Mouse (Mus musculus): ENCODE measurements at regions not wholly inside any gene's neighbourhood (a gene's known extent, or its start where the extent isn't known, plus 50 kb on each side); places are given as distances from the start of the nearest gene placed in this dataset.

GRCm38 (mm10) chr1:185151130-185151799, 52.7 kb upstream of the Rab3gap2 start:
- DNase-seq (ENCODE audit: low spot score) = no peak

GRCm38 (mm10) chr1:185150431-185151129, 53.3 kb upstream of the Rab3gap2 start:
- DNase-seq (ENCODE audit: low spot score) = no peak

- DNase-seq (ENCODE audit: low spot score) = no peak
These were observed 59.1 kb upstream of the Rab3gap2 start for GRCm38 (mm10) chr1:185144791-185145190.

GRCm38 (mm10) chr1:185144006-185144405, 59.9 kb upstream of the Rab3gap2 start:
- DNase-seq (ENCODE audit: low spot score) = no peak

- peak; percentile 21 for DNase-seq (ENCODE audit: low spot score)
These were observed 63.6 kb upstream of the Rab3gap2 start for GRCm38 (mm10) chr1:185140317-185140716.

GRCm38 (mm10) chr1:185128209-185128608, 75.7 kb upstream of the Rab3gap2 start:
- DNase-seq (ENCODE audit: low spot score) = no peak

- no peak for DNase-seq (ENCODE audit: low spot score)
These were observed 78.1 kb upstream of the Rab3gap2 start for GRCm38 (mm10) chr1:185125737-185126286.

GRCm38 (mm10) chr1:185121552-185121951, 82.4 kb upstream of the Rab3gap2 start:
- no peak for DNase-seq (ENCODE audit: low spot score)

GRCm38 (mm10) chr1:185120416-185120815, 83.5 kb upstream of the Rab3gap2 start:
- DNase-seq (ENCODE audit: low spot score) = no peak

- no peak for DNase-seq (ENCODE audit: low spot score)
These were observed 86.2 kb upstream of the Rab3gap2 start for GRCm38 (mm10) chr1:185117711-185118110.

- DNase-seq (ENCODE audit: low spot score) = no peak
These were observed 90.2 kb upstream of the Rab3gap2 start for GRCm38 (mm10) chr1:185113687-185114086.

- no peak for DNase-seq (ENCODE audit: low spot score)
These were observed 91.9 kb upstream of the Rab3gap2 start for GRCm38 (mm10) chr1:185112017-185112399.

- no peak for DNase-seq (ENCODE audit: low spot score)
These were observed 92.4 kb upstream of the Rab3gap2 start for GRCm38 (mm10) chr1:185111347-185112016.

- DNase-seq (ENCODE audit: low spot score) = no peak
These were observed 98.7 kb upstream of the Rab3gap2 start for GRCm38 (mm10) chr1:185104945-185105884.

- no peak for DNase-seq (ENCODE audit: low spot score)
These were observed 100.1 kb upstream of the Rab3gap2 start for GRCm38 (mm10) chr1:185103803-185104202.

- no peak for DNase-seq (ENCODE audit: low spot score)
These were observed 99.9 kb upstream of the Mark1 start for GRCm38 (mm10) chr1:185098975-185099958.

GRCm38 (mm10) chr1:185098195-185098974, 99.0 kb upstream of the Mark1 start:
- DNase-seq (ENCODE audit: low spot score) = no peak

GRCm38 (mm10) chr1:185096741-185097140, 97.4 kb upstream of the Mark1 start:
- no peak for DNase-seq (ENCODE audit: low spot score)

- DNase-seq (ENCODE audit: low spot score) = no peak
These were observed 93.4 kb upstream of the Mark1 start for GRCm38 (mm10) chr1:185092757-185093156.
